In the genomic region with DNA sequence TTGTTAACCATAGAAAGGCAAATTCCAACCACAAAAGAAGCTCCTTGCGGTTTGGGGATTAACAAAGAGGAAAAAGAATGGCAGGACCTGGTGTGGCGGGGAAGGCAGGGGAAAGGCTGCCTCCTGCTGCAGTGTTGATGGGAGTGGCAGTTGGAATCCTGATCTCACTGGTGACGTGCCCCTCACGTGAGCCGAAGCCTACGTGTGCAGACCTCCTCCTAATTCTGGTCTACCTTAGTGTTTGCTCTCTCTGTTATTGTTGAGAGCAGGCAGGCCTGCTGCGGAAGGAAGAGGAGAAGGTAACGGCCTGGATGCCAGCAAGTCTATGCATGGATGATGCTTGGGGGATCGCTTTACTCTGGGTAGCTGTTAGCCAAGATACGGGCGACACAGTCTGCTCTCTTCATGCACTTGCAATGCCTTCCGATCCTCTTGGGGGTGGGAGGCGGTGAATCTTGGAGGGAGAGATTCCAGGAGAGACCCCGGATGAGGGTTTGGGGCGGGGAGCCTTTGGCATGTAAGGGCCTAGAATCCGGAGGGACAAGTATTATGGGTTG, we compare ENCODE assay signal across 8 mouse cellular contexts. TPM values are rescaled to one million over a fixed set of nuclear protein-coding genes. Genes with fewer than 3 reads are reported as not detected.
A peak's percentile ranks its signal among the peaks of the same experiment; 100 is the strongest.
DNase-seq lines count a peak whose midpoint lies in the region; ATAC-seq and TF ChIP-seq lines count a peak whose summit lies in the region.

A gene (plus strand): TSS at position 212 of the 557 bp plus-strand sequence.

- H3K4me1 ChIP-seq in forebrain, postnatal 0 days (ENCODE audit: insufficient read depth): no peaks in the 10 kb centered on the region
- H3K4me1 ChIP-seq in lung, embryonic 14.5 days (ENCODE audit: insufficient read depth): no peaks in the 10 kb centered on the region

- no peaks in the 10 kb centered on the region for H3K27me3 ChIP-seq in forebrain, postnatal 0 days (ENCODE audit: insufficient read depth, low read length)
- H3K27me3 ChIP-seq in lung, embryonic 14.5 days (ENCODE audit: insufficient read depth, low read length): no peaks in the 10 kb centered on the region

- H3K9me3 ChIP-seq in forebrain, postnatal 0 days (ENCODE audit: low read length): no peaks in the 10 kb centered on the region
- no peaks in the 10 kb centered on the region for H3K9me3 ChIP-seq in lung, embryonic 14.5 days (ENCODE audit: low read depth, low read length)

- ATAC-seq in forebrain, postnatal 0 days: peak; percentile 97
- ATAC-seq in hematopoietic stem cell, adult 5-6 weeks (replicated peaks in 1 of 2; ENCODE audit: insufficient read depth in 1 of 2, low FRiP score in 2 of 2, low TSS enrichment in 1 of 2, low read depth in 1 of 2, poor library complexity in 2 of 2, severe bottlenecking in 2 of 2): peak; percentile 99
- peak; percentile 95 for ATAC-seq in lung, embryonic 14.5 days (ENCODE audit: insufficient read depth)

- peak; percentile 39 for TF ChIP-seq CTCF in forebrain, postnatal 0 days (IDR thresholded peaks at IDR 0.05; ENCODE audit: low read depth)
- TF ChIP-seq CTCF in lung, embryonic 14.5 days (IDR thresholded peaks at IDR 0.05; ENCODE audit: low read depth): no peak

- H3K27ac ChIP-seq in forebrain, postnatal 0 days (ENCODE audit: low read depth, low read length): peak within 1 kb of the TSS; percentile 94
- peak within 1 kb of the TSS; percentile 94 for H3K27ac ChIP-seq in lung, embryonic 14.5 days (ENCODE audit: low read depth)

- WGBS in forebrain, postnatal 0 days: 24% methylated on average over 16 of the region's 16 CpGs
- 8% methylated on average over 16 of the region's 16 CpGs for WGBS in lung, embryonic 14.5 days

- H3K4me2 ChIP-seq in forebrain, postnatal 0 days (ENCODE audit: low read depth): peak within 1 kb of the TSS; percentile 49
- H3K4me2 ChIP-seq in lung, embryonic 14.5 days: peak within 1 kb of the TSS; percentile 58

- H3K4me3 ChIP-seq in forebrain, postnatal 0 days (ENCODE audit: low read depth, low read length): peak within 1 kb of the TSS; percentile 50
- H3K4me3 ChIP-seq in lung, embryonic 14.5 days (ENCODE audit: low read depth, low read length): peak within 1 kb of the TSS; percentile 46

- peak within 1 kb of the TSS; percentile 69 for H3K9ac ChIP-seq in forebrain, postnatal 0 days
- peak within 1 kb of the TSS; percentile 65 for H3K9ac ChIP-seq in lung, embryonic 14.5 days

- no peaks in the 10 kb centered on the region for H3K36me3 ChIP-seq in forebrain, postnatal 0 days (ENCODE audit: insufficient read depth)
- H3K36me3 ChIP-seq in lung, embryonic 14.5 days (ENCODE audit: insufficient read depth): peaks cover 8% of the 10 kb centered on the region; the same call in 1 of the 2 replicates

- DNase-seq in MN1 (ENCODE audit: low spot score): peak; percentile 61
- peak; percentile 71 to 81 for DNase-seq in cerebellum, adult 18-20 months
- DNase-seq in forebrain, postnatal 0 days: peak; percentile 88
- DNase-seq in layer of hippocampus, adult 8-10 months (ENCODE audit: low spot score in 2 of 2): peak; percentile 63 to 66
- peak; percentile 78 for DNase-seq in lung, embryonic 14.5 days
- DNase-seq in ovary, postnatal 14 days (ENCODE audit: low spot score): peak; percentile 24
- DNase-seq in urinary bladder, postnatal 25 days (ENCODE audit: low spot score): peak; percentile 10

RNA-seq across cellular contexts. Expression of the gene that starts here (rescaled TPM):
- 62.0 and 64.1 TPM in 2 replicates for total RNA-seq in forebrain, postnatal 0 days (2014; rRNA removed)
- polyA plus RNA-seq in forebrain, postnatal 0 days (2015; fragmentation: Nextera tagmentation; extraction: Ambion mirVana): 21.0 and 37.5 TPM in 2 replicates
- 43.8 and 48.8 TPM in 2 replicates for total RNA-seq in hematopoietic stem cell, adult 5-6 weeks (2017)
- total RNA-seq in layer of hippocampus, adult 8-10 months (2022): 10 to 100 TPM; 51.9 to 67.4 (median 63.3) TPM
- polyA plus RNA-seq in lung, embryonic 14.5 days (2014; fragmentation: Nextera tagmentation; extraction: Ambion mirVana): 35.7 and 36.6 TPM in 2 replicates

Comparison
In these comparisons a context has a peak if more than half of its experiments do, and no peak if none do; other contexts are left out.
1. Peak in every context shown above with its lines: DNase-seq, ATAC-seq, H3K4me3 ChIP-seq and H3K27ac ChIP-seq.
2. DNase-seq: peak in every context shown above with its lines; median percentile 88 in forebrain, postnatal 0 days; 78 in lung, embryonic 14.5 days; 76 in cerebellum, adult 18-20 months; 64 in layer of hippocampus, adult 8-10 months; 61 in MN1; 24 in ovary, postnatal 14 days; 10 in urinary bladder, postnatal 25 days.